Mouse (Mus musculus): Measurements from ENCODE around the gene Gpr83.

Gene Gpr83

GRCm38 (mm10) chr9:14859868-14860639 lies at the start of gene Gpr83:
Gene Gpr83, plus strand, starts transcription at chr9:14860210.
- DNase-seq = no peak

DNA sequence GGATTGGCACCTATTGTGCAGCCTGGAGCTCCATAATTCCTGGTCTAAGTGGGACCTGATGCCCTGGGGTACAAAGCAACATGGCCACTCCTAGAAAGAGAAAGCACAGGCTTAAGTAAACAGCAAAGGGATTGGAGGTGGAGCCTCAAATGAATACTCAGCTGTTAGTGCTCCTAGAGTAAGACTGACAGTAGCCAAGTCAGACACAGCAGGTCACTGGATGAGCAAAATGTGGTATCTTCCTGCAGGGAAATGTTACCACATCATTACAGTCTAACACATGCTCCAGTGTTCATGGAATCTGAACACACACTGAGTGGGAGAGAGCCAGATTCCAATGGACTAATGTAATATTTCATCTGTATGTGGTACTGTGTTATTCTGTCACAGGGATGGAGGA lies 38.6 kb upstream of the Gpr83 start:
- DNase-seq = no peak

DNA sequence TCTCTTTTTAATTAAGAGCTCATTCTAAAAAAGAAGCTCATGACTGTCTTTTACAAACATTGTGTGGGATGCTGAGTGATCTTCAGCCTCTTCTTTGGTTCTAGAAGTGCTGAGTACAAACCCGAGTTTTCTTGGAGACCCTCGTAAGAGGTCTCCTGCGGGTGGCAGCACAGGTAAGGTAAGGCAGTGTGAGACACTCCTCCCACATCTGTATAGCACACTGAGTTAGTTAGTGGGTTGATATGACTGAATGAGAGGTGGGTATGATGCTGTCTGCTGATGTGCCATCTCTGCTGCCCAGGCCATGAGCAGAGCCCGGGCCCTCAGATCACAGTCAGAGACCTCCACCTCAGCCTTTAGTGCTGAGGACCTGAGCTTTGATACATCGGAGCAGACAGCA lies 35.2 kb upstream of the Gpr83 start:
- DNase-seq = no peak

GRCm38 (mm10) chr9:14827875-14828274 lies 32.1 kb upstream of the Gpr83 start:
- DNase-seq = no peak

DNA sequence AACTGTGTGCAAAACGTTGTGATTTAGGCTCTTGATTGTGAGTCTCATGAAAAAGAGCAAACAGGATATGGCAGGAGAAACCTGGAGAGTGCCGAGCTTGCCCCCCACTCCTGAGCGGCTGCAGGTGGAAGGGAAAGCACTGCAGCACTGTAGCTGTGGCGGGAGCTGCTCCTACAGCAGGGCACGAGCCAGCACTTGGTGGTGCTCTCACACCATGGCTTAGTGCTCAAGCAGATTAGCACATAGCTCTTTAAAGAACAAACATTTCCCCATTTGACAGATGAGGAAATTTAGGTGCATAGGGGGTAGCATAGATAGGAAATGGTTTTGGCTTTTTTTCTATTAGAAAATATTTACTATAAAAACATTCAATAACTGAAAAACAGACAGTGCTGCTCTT lies 28.0 kb upstream of the Gpr83 start:
- no peak for DNase-seq

DNA sequence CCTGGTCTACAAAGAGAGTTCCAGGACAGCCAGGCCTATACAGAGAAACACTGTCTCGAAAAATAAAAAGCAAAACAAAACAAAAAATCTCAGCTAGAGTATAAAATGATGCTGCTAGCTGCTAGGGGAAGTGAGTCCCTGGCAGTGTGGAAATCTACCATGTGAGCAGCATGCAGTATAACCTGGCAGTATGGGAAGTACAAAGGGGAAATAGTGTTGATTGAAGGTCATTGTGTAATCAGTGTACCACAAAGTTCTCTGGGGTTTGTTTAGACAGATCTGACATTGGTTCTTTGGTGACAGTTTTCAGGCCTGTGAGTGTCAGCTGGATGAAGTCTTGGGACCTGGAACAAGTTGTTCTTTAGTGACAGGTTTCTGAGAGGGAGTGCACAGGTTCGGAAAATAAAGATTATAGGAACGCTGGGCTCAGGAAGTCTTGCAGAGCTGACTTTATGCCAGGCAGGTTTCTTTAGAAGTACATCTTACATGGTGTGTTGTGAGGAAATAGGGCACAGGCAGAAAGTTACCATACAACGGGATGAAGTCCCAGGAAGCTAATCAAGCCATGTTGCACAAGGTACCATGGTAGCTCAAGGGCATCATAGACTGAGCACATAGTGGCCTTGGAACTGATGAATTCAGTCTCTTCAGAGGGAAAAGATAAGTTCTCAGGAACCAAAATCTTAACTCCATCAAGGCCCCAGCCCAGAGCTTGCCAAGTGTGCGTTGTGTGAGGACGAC lies 24.5 kb upstream of the Gpr83 start:
- no peak for DNase-seq

DNA sequence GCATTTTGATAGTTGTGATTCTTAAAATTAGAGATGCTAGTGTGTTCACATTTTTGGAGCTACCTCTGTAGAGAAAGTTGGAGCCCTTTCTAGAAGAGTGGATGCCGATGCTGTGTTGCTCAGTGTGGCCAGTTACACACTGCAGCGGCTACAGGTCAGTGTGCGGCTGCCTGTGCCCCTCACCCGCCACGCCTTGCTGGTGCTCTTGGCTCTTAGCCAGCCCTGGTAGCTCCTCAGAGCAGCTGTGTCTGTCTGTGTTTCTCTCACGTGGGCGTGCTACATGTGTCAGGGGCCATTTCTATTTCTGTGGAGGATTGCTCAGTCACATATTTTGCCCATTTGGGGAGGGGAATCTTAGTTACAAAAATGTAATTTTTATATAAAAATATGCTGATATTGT lies 20.5 kb upstream of the Gpr83 start:
- DNase-seq = peak in 1 of 2 experiments; percentile 9

GRCm38 (mm10) chr9:14839970-14840369 lies 20.0 kb upstream of the Gpr83 start:
- no peak for DNase-seq

GRCm38 (mm10) chr9:14841878-14842761 lies 17.9 kb upstream of the Gpr83 start:
- peak; percentile 36 to 40 for DNase-seq

- DNase-seq = no peak
Observed at GRCm38 (mm10) chr9:14843311-14843857, 16.6 kb upstream of the Gpr83 start.

DNA sequence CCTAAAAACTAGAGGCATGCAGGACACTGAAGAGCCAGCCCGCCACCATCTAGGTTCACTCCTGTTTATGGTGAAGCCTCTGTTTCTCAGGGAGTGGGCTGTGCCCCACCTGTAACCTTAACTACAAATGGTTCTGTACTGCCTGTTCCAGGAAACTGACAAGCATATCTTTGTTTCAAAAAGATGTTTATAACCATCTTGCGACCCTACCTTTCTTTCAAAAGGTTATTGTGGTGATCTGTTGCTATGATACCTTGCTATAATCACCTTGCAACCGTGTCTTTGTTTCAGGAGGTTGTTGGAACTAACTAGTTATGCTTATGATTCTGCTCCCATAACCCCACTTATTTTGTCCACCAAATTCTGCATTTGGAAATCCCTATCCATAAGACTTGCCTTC lies 16.1 kb upstream of the Gpr83 start:
- no peak for DNase-seq

DNA sequence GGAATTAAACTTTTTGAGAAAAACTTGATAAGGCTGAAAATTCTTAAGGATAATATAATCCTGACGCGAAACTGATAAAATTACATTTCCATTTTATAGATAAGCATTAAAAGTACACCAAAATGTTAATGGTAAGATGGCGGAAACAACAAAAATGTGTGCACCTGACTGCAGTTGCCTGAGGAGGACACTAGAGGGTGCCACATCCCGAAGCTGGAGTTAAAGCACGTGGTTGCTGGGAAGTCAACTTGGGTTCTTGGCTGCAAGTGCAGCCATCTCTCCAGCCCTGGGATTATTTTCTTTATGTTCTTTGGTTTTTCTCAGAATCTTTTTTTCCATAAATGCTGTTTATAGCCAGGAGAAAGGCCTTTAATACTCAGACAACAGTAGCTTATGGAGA lies 13.6 kb upstream of the Gpr83 start:
- no peak for DNase-seq

DNA sequence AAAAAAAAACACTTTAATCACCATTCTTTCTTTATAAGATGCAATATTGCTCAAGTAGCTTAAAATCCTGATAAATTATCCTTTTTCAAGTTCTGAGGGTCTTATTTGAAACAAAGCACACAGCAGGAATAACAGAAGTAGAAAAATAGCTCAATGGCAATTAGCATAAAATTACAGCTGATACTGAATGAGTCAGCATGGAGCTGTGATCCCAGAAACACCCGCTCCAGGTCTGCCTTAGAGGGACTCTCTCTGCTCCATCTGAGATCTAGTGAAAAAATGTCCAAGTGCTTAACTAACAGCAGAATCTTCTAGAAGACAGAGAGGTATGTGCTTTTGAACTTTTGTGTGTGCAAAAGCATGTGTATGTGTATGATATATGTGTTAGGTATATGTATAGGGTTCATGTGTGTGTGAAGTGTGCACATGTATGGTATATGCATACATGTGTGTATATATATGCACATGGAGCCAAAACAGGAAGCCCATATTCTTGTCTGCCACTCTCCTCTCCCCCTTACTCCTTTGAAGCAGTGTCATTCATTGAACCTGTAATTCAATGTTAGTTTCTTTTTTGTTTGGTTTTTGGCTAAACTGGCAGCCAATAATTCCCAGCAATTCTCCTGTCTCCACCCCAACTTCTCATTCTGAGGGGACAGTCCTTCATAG lies 11.6 kb upstream of the Gpr83 start:
- no peak for DNase-seq

DNA sequence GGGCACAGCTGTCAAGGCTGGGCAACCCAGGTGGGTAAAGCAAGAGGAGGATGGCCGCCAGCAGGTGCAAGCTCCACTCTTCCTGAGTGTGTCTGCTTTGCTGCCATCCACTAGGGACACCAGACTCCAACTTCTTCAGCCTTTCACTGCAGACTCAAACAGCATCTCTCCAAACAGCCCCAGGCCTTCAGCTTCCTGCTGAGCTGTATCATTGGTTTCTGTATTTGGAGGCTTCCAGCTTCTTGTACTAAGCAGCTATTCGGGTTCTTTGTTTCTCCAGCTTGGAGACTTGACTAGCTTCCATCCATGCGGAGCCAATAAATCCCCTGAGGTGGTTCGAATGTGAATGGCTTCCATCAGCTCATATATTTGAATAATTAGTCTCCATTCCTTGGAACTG lies 5.4 kb upstream of the Gpr83 start:
- DNase-seq = no peak

- DNase-seq = no peak
Observed at GRCm38 (mm10) chr9:14856922-14857654, 2.9 kb upstream of the Gpr83 start.

DNA sequence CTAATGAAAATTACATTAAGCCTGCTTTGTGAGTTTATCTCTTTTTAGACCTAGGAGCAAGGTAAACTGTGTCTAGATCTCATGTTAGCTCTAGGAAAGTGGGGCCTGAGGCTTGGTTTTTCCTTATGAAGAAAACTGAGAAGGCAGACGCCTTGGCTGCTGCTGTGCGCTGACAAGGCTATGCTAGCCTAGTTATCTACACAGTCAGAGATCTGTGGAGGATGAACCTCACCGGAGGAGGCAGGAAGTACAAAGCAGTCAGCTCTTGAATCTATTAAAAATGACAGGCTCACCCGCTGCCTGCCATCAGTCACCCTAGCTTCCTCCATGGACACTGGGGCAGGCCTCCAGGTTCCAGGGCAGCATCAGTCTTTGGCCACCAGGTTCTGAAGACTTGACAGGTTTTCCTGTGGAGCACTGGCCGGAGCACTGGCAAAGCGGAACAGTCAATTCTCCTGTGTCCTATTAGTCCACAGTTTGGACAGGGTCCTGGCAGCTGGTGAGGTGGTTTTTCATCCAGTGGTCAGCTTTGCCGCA lies 1.8 kb upstream of the Gpr83 start:
- DNase-seq = peak in 1 of 2 experiments; percentile 9

- DNase-seq = no peak
Observed at GRCm38 (mm10) chr9:14858782-14859181, 1.2 kb upstream of the Gpr83 start.

DNA sequence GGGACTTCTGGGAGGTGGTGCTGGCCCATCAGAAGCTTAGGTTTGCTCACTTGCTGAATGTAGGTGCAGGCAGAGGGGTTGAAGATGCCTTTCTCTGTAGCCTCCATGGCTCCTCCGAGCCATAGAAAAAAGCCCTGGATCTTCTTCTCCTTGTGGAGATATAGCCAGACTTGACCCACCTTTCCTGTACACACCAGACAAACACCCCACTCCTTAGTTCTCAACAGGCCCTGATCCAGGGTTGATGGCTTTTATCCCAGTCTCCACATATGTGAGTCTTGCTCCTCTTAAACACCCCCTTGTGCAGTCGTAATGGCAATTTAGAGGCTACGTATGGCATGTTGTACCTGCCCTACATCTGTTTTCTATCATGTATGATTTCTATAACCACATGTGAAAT lies 3.1 kb downstream of the Gpr83 start:
- DNase-seq = no peak

- no peak for DNase-seq
Observed at GRCm38 (mm10) chr9:14864726-14865125, 4.7 kb downstream of the Gpr83 start.

DNA sequence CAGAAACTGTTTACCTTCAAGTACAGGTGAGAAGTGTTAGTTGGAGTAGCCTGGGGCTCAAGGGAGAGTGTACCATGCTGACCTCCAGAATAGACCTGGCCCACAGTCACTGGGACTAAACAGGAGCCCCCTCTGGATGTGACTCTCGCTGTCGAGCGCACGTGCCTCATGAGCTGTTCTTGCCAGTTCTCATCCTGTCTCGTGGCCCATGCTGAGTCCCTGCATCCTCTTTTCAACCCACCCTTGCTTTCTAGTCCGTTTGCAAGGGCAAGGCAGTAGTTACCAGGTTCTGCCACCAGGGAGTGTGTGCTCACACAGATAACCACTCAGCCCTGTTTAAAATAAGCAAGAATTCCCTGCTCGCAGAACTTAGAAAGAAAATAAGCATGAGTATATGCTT lies 6.9 kb downstream of the Gpr83 start:
- DNase-seq = peak; percentile 42 to 57

DNA sequence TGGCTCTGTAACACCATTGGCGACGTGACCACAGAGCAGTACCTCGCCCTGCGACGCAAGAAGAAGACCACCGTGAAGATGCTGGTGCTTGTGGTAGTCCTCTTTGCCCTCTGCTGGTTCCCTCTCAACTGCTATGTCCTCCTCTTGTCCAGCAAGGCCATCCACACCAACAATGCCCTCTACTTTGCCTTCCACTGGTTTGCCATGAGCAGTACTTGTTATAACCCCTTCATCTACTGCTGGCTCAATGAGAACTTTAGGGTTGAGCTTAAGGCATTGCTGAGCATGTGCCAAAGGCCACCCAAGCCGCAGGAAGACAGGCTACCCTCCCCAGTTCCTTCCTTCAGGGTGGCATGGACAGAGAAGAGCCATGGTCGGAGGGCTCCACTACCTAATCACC lies 8.3 kb downstream of the Gpr83 start:
- DNase-seq = no peak

Measured in kidney, postnatal 25 days (tissue).